Mouse (Mus musculus) right cerebral cortex, postnatal 36 days (tissue): ENCODE measurements around the gene Myo1a.

Experiments used
- DNase-seq, 2 experiments: peaks; one replicate each; pipeline ENCODE4 v3.0.0; 2022; ENCODE audit warnings: low spot score in 2 of 2, mixed read lengths in 1 of 2

Myo1a gene

GRCm38 (mm10) chr10:127674794-127675522 lies 30.0 kb upstream of the Myo1a start:
- peak; percentile 88 to 95 for DNase-seq

GRCm38 (mm10) chr10:127675859-127676398 lies 29.0 kb upstream of the Myo1a start:
- DNase-seq = no peak

GRCm38 (mm10) chr10:127676691-127677548 lies 28.1 kb upstream of the Myo1a start:
- peak; percentile 92 to 95 for DNase-seq

- DNase-seq = no peak
These were observed 27.2 kb upstream of the Myo1a start for GRCm38 (mm10) chr10:127677591-127678336.

GRCm38 (mm10) chr10:127679208-127679607 lies 25.8 kb upstream of the Myo1a start:
- DNase-seq = no peak

GRCm38 (mm10) chr10:127679881-127680280 lies 25.1 kb upstream of the Myo1a start:
- DNase-seq = no peak

- DNase-seq = no peak
These were observed 22.1 kb upstream of the Myo1a start for GRCm38 (mm10) chr10:127682886-127683285.

GRCm38 (mm10) chr10:127691053-127691452 lies 13.9 kb upstream of the Myo1a start:
- no peak for DNase-seq

- no peak for DNase-seq
These were observed 10.3 kb upstream of the Myo1a start for GRCm38 (mm10) chr10:127694636-127695035.

GRCm38 (mm10) chr10:127695775-127696174 lies 9.2 kb upstream of the Myo1a start:
- no peak for DNase-seq

- DNase-seq = no peak
These were observed 6.0 kb upstream of the Myo1a start for GRCm38 (mm10) chr10:127698966-127699365.

GRCm38 (mm10) chr10:127703299-127703698 lies 1.7 kb upstream of the Myo1a start:
- no peak for DNase-seq

GRCm38 (mm10) chr10:127704293-127704692 lies 677 bp upstream of the Myo1a start:
- no peak for DNase-seq

- DNase-seq = no peak
These were observed 813 bp downstream of the Myo1a start for GRCm38 (mm10) chr10:127705783-127706182.

- no peak for DNase-seq
These were observed 2.8 kb downstream of the Myo1a start for GRCm38 (mm10) chr10:127707721-127708120.

GRCm38 (mm10) chr10:127708850-127709370 lies 3.9 kb downstream of the Myo1a start:
- no peak for DNase-seq

- no peak for DNase-seq
These were observed 5.4 kb downstream of the Myo1a start for GRCm38 (mm10) chr10:127710331-127710730.

- DNase-seq = no peak
These were observed 7.8 kb downstream of the Myo1a start for GRCm38 (mm10) chr10:127712736-127713135.

- peak in 1 of 2 experiments; percentile 28 for DNase-seq
These were observed 16.9 kb downstream of the Myo1a start for GRCm38 (mm10) chr10:127721671-127722418.

- no peak for DNase-seq
These were observed 19.2 kb downstream of the Myo1a start, which contains the start of gene Tac2 for GRCm38 (mm10) chr10:127724178-127724577. Gene Tac2 (plus strand): TSS chr10:127724478.

GRCm38 (mm10) chr10:127725136-127725535 lies 20.2 kb downstream of the Myo1a start:
- DNase-seq = no peak
